Mouse (Mus musculus): ENCODE measurements around the gene Gm13871.
"Not testable (repeated sequence)": the region's sequence is repeated elsewhere in the genome, so short reads cannot be mapped to it uniquely, and the experiment has no call there.

Gm13871 gene

DNA sequence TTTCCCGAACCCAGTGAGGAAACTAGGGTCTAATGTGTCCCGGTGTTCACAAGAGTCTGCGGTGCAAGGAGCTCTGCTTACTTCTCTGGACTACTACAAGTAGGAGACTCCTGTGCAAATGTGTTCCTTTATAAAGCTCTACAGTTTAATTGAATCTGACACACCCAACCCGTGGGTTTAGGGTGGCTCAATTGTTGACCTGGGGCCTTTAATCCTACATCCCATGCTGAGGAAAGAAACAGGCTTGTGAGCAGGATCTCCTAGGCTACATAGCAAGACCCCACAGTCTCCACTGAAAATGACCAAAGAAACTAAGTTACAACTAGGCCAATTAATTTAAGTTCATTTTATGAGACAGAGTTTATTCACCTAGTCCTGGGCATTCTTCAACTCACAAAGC lies at the start of gene Gm13871:
Gene Gm13871, minus strand, starts transcription at position 101 of the 400 bp plus-strand sequence.
- not testable (repeated sequence) for DNase-seq (ENCODE audit: low spot score in 2 of 2)

GRCm38 (mm10) chr4:73950375-73950896 lies 44.7 kb upstream of the Gm13871 start, which contains the start of gene 2310002L09Rik:
Gene 2310002L09Rik, minus strand, starts transcription at chr4:73950846.
- no peak for DNase-seq (ENCODE audit: low spot score in 2 of 2)

DNA sequence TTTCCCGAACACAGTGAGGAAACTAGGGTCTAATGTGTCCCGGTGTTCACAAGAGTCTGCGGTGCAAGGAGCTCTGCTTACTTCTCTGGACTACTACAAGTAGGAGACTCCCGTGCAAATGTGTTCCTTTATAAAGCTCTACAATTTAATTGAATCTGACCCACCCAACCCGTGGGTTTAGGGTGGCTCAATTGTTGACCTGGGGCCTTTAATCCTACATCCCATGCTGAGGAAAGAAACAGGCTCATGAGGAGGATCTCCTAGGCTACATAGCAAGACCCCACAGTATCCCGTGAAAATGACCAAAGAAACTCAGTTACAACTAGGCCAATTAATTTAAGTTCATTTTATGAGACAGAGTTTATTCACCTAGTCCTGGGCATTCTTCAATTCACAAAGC lies 14.9 kb upstream of the Gm13871 start, which contains the start of gene Gm11756:
Gene Gm11756, minus strand, starts transcription at position 101 of the 400 bp plus-strand sequence.
- not testable (repeated sequence) for DNase-seq (ENCODE audit: low spot score in 2 of 2)

DNA sequence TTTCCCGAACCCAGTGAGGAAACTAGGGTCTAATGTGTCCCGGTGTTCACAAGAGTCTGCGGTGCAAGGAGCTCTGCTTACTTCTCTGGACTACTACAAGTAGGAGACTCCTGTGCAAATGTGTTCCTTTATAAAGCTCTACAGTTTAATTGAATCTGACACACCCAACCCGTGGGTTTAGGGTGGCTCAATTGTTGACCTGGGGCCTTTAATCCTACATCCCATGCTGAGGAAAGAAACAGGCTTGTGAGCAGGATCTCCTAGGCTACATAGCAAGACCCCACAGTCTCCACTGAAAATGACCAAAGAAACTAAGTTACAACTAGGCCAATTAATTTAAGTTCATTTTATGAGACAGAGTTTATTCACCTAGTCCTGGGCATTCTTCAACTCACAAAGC lies 14.7 kb downstream of the Gm13871 start, which contains the start of gene Gm11757:
Gene Gm11757, minus strand, starts transcription at position 101 of the 400 bp plus-strand sequence.
- DNase-seq (ENCODE audit: low spot score in 2 of 2) = not testable (repeated sequence)

DNA sequence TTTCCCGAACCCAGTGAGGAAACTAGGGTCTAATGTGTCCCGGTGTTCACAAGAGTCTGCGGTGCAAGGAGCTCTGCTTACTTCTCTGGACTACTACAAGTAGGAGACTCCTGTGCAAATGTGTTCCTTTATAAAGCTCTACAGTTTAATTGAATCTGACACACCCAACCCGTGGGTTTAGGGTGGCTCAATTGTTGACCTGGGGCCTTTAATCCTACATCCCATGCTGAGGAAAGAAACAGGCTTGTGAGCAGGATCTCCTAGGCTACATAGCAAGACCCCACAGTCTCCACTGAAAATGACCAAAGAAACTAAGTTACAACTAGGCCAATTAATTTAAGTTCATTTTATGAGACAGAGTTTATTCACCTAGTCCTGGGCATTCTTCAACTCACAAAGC lies 29.6 kb downstream of the Gm13871 start, which contains the start of gene Gm11758:
Gene Gm11758, minus strand, starts transcription at position 101 of the 400 bp plus-strand sequence.
- DNase-seq (ENCODE audit: low spot score in 2 of 2) = not testable (repeated sequence)

Measured in cerebellum, postnatal 4 days (tissue).